Mouse (Mus musculus) embryonic fibroblast, embryonic 13.5 days (primary cell): ENCODE results near the gene Tecrl.

ENCODE experiments used
- CTCF ChIP-seq: IDR thresholded peaks from 2 replicates; pipeline ENCODE4 v1.5.1; 2011; ENCODE audit warnings: mild to moderate bottlenecking, control low read depth, low read length, moderate library complexity, borderline replicate concordance; ENCODE audit not compliant: insufficient read depth
- POLR2A ChIP-seq: IDR thresholded peaks from 2 replicates; pipeline ENCODE4 v1.6.1; 2011; ENCODE audit warnings: low read depth, mild to moderate bottlenecking, control low read depth, low read length, moderate library complexity

DNA sequence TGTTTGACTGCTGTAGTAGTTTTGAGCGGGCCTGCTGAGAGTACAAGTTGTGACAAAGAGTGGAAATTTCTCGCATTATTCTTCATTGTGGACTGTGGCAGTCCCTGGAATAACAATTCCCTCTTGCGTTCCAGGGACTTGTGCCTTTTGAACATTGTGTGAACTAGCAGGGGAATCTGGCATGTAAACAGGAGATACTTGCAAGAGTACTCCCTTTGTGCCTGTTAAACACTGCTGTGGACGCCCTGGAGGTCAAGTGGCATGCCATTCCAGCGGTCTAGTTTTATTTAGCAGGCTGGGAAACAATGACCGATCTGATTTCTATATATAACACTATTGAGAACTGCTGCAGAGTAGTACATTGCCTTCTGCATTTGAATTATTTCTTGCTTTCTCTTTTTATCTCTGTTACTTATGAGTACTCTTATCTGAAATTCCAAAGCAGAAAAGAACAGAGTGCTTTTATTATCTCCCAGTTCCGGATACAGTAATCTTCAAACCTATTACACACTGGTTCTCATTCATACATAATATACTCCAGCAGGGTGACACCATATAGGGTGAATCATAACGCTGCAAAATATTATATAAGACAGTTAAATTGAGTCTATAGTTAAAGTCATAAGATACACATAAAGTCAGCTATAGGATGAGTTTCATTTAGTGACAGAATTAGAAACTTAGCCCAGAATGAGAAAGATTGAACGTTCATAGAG is at the start of gene Tecrl:
- no peak for TF ChIP-seq POLR2A
- no peak for TF ChIP-seq CTCF
